Mouse (Mus musculus): Measurements from ENCODE around the gene Tmed6.

GRCm38 (mm10) chr8:107090531-107090930 lies 25.1 kb upstream of the Tmed6 start:
- TF ChIP-seq CTCF (IDR thresholded peaks at IDR 0.05; ENCODE audit: low read depth, low read length) (no peak), POLR2A (IDR thresholded peaks at IDR 0.05; ENCODE audit: borderline replicate concordance, low read depth, low read length) (no peak)
